Mouse (Mus musculus) C2C12 (cell line): Measurements from ENCODE around the gene Gm10282.

Experiments
- CTCF ChIP-seq: IDR thresholded peaks from one replicate; pipeline ENCODE4 v1.5.1; 2011; ENCODE audit not compliant: control insufficient read depth, insufficient read depth, insufficient read length
- USF1 ChIP-seq: IDR thresholded peaks from one replicate; pipeline ENCODE4 v1.6.1; 2011; ENCODE audit warnings: low read depth, mild to moderate bottlenecking, control low read depth, moderate library complexity

DNA sequence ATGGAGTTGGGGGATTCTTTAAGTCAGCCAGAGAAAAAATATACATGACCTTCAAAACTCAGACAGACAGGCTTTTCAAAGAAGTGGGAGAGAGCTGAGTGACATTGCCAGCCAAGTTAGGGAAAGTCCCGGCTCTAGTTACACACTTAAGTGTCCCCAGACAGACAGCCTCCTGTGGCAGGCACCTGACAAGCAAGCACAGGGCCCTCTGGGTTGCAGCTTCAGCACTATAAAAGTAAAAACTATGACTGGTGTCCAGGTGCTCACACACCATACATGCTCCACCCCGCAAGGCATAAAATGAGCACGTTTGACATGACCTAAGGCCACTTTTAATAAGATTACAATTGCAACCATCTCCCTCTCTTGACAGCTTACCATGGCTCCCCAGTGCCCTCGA is 44.5 kb downstream of the Gm10282 start:
- TF ChIP-seq CTCF (no peak), USF1 (no peak)
